Mouse (Mus musculus): Measurements from ENCODE around the gene Slc2a12. TPM values are rescaled to one million over a fixed set of nuclear protein-coding genes. Genes with fewer than 3 reads are reported as not detected.

The Slc2a12 gene
- polyA plus RNA-seq (2012; rRNA removed), result 1.3 and 2.8 TPM in 2 replicates

DNA sequence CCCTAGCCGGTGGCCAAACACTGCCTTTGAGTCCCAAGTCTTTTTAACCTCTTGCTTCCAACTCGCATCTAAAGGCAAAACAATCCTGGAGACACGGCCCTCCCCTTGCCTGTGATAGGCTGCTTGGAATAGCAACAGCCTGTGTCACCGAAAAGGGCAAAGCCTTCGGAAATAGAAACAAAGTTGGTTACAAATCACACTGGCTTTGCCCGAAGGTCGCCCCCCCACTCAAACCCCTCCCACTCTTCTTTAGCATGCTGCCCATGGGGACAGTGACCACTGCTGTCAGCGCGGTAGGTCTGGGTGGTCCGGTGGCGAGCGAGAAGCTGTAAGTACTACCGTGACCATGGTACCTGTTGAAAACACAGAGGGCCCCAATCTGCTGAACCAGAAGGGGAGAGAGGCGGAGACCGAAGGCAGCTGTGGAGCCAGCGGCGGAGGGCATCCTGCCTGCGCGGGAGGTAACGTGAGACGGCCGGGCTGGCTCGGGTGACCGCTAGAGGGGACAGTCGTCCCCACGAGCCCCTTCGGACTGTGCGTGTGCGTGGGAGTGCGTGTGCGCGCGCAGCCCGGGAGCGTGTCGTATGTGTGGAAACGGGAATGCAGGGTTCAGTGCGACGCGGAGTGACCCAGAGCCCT is at the start of gene Slc2a12:
Gene Slc2a12, plus strand, starts transcription at position 159 of the 639 bp plus-strand sequence.
- Histone ChIP-seq H3K27ac (ENCODE audit: insufficient read depth, low read length) (no peak within 1 kb of the TSS), H3K4me3 (replicated peaks; ENCODE audit: insufficient read depth, low read depth, low read length) (peak within 1 kb of the TSS; percentile 81), H3K27me3 (ENCODE audit: control insufficient read depth, insufficient read depth, low read length) (no peaks in the 10 kb centered on the region), H3K4me1 (ENCODE audit: control insufficient read depth, insufficient read depth, low read length) (no peaks in the 10 kb centered on the region)
- TF ChIP-seq POLR2A (IDR thresholded peaks at IDR 0.05; ENCODE audit: borderline replicate concordance, insufficient read depth, low read length) (no peak), CTCF (IDR thresholded peaks at IDR 0.05; ENCODE audit: borderline replicate concordance, insufficient read depth, low read depth, low read length) (no peak; the same call in 1 of the 2 replicates)
- WGBS, result 2% methylated on average over 40 of the region's 40 CpGs
- DNase-seq, result peak; percentile 56 to 68

DNA sequence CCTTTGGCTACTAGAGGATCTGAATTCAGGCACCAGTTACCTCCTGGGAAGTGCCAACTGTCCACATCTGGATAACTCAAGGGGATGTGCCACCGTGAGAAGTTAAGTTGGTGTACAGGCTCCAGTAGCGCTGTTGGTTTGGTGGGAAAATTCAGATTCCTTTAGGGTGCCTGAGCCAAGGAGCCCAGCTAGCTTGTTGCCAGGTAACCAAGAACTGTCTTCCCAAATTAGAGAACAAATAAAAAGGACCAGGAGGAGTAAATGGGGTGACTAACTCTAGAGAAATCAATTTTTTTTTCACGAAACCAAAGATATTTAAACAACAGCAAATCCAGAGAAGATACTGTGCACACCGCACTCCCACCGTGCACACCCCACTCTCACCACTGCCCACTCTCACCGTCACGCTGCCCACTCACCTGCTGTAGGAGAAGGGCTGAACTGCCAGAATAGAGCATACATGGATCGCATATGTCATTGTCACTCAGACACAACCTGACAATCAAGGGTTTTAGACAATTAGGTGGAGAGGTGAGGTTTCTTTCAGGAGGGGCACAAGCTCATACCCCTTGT is 45.8 kb upstream of the Slc2a12 start:
- no peaks in the 10 kb centered on the region for H3K27me3 ChIP-seq (ENCODE audit: control insufficient read depth, insufficient read depth, low read length)
- no peak overlapping the region for H3K4me3 ChIP-seq (replicated peaks; ENCODE audit: insufficient read depth, low read depth, low read length)
- H3K27ac ChIP-seq (ENCODE audit: insufficient read depth, low read length), result no peak overlapping the region
- no peaks in the 10 kb centered on the region for H3K4me1 ChIP-seq (ENCODE audit: control insufficient read depth, insufficient read depth, low read length)
- DNase-seq, result no peak
- 68% methylated on average over 8 of the region's 8 CpGs for WGBS
- no peak for TF ChIP-seq POLR2A (IDR thresholded peaks at IDR 0.05; ENCODE audit: borderline replicate concordance, insufficient read depth, low read length)
- TF ChIP-seq CTCF (IDR thresholded peaks at IDR 0.05; ENCODE audit: borderline replicate concordance, insufficient read depth, low read depth, low read length), result no peak

- TF ChIP-seq CTCF (IDR thresholded peaks at IDR 0.05; ENCODE audit: borderline replicate concordance, insufficient read depth, low read depth, low read length) (no peak), POLR2A (IDR thresholded peaks at IDR 0.05; ENCODE audit: borderline replicate concordance, insufficient read depth, low read length) (no peak)
- Histone ChIP-seq H3K4me1 (ENCODE audit: control insufficient read depth, insufficient read depth, low read length) (no peaks in the 10 kb centered on the region), H3K27ac (ENCODE audit: insufficient read depth, low read length) (no peak overlapping the region), H3K27me3 (ENCODE audit: control insufficient read depth, insufficient read depth, low read length) (no peaks in the 10 kb centered on the region), H3K4me3 (replicated peaks; ENCODE audit: insufficient read depth, low read depth, low read length) (no peak overlapping the region)
- DNase-seq, result no peak
- WGBS, result 87% methylated on average over 6 of the region's 6 CpGs
Measured at GRCm38 (mm10) chr10:22601046-22601445, 43.8 kb upstream of the Slc2a12 start.

- TF ChIP-seq POLR2A (IDR thresholded peaks at IDR 0.05; ENCODE audit: borderline replicate concordance, insufficient read depth, low read length) (no peak), CTCF (IDR thresholded peaks at IDR 0.05; ENCODE audit: borderline replicate concordance, insufficient read depth, low read depth, low read length) (no peak)
- no peak for DNase-seq
- Histone ChIP-seq H3K4me3 (replicated peaks; ENCODE audit: insufficient read depth, low read depth, low read length) (no peak overlapping the region), H3K27me3 (ENCODE audit: control insufficient read depth, insufficient read depth, low read length) (no peaks in the 10 kb centered on the region), H3K4me1 (ENCODE audit: control insufficient read depth, insufficient read depth, low read length) (no peaks in the 10 kb centered on the region), H3K27ac (ENCODE audit: insufficient read depth, low read length) (no peak overlapping the region)
- WGBS, result 78% methylated on average over 2 of the region's 2 CpGs
Measured at GRCm38 (mm10) chr10:22604801-22605200, 40.0 kb upstream of the Slc2a12 start.

- Histone ChIP-seq H3K4me3 (replicated peaks; ENCODE audit: insufficient read depth, low read depth, low read length) (no peak overlapping the region), H3K27ac (ENCODE audit: insufficient read depth, low read length) (no peak overlapping the region), H3K4me1 (ENCODE audit: control insufficient read depth, insufficient read depth, low read length) (no peaks in the 10 kb centered on the region), H3K27me3 (ENCODE audit: control insufficient read depth, insufficient read depth, low read length) (no peaks in the 10 kb centered on the region)
- DNase-seq, result no peak
- 84% methylated on average over 5 of the region's 5 CpGs for WGBS
- TF ChIP-seq CTCF (IDR thresholded peaks at IDR 0.05; ENCODE audit: borderline replicate concordance, insufficient read depth, low read depth, low read length) (no peak), POLR2A (IDR thresholded peaks at IDR 0.05; ENCODE audit: borderline replicate concordance, insufficient read depth, low read length) (no peak)
Measured at GRCm38 (mm10) chr10:22608273-22608672, 36.5 kb upstream of the Slc2a12 start.

DNA sequence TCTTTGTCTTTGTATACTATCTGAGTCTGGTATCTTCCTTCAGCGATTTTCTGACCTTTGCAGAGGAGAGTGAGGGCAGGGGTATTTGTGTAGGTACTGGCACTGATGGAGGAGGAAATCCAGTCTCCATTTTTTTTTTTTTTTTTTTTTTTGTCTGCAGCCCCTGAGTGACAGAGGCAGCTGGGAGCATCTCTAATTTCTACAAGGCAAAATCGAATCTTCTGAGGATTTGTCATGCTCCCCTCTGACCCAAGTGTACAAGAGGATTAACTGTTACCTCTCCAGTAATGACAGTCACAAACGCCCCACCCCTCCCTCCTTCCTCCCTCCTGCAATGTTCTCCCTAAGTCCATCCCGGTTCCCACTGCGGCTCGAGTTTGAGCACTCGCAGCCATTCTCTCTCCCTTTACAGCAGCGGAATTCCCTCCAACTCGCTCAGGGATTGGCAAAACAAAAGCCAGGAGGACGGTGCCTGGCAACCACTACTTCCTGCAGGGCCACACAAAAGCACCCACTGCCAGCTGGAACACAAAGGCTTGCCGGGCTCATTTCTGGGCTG is 35.9 kb upstream of the Slc2a12 start:
- peak; percentile 28 to 35 for DNase-seq
- Histone ChIP-seq H3K27ac (ENCODE audit: insufficient read depth, low read length) (no peak overlapping the region), H3K4me1 (ENCODE audit: control insufficient read depth, insufficient read depth, low read length) (no peaks in the 10 kb centered on the region), H3K4me3 (replicated peaks; ENCODE audit: insufficient read depth, low read depth, low read length) (peak overlapping the region; percentile 37), H3K27me3 (ENCODE audit: control insufficient read depth, insufficient read depth, low read length) (no peaks in the 10 kb centered on the region)
- no peak for TF ChIP-seq POLR2A (IDR thresholded peaks at IDR 0.05; ENCODE audit: borderline replicate concordance, insufficient read depth, low read length)
- no peak for TF ChIP-seq CTCF (IDR thresholded peaks at IDR 0.05; ENCODE audit: borderline replicate concordance, insufficient read depth, low read depth, low read length)
- WGBS, result 2% methylated on average over 11 of the region's 11 CpGs

- Histone ChIP-seq H3K4me1 (ENCODE audit: control insufficient read depth, insufficient read depth, low read length) (no peaks in the 10 kb centered on the region), H3K4me3 (replicated peaks; ENCODE audit: insufficient read depth, low read depth, low read length) (no peak overlapping the region), H3K27ac (ENCODE audit: insufficient read depth, low read length) (no peak overlapping the region), H3K27me3 (ENCODE audit: control insufficient read depth, insufficient read depth, low read length) (no peaks in the 10 kb centered on the region)
- TF ChIP-seq CTCF (IDR thresholded peaks at IDR 0.05; ENCODE audit: borderline replicate concordance, insufficient read depth, low read depth, low read length) (no peak), POLR2A (IDR thresholded peaks at IDR 0.05; ENCODE audit: borderline replicate concordance, insufficient read depth, low read length) (no peak)
- WGBS, result 84% methylated on average over 5 of the region's 5 CpGs
- DNase-seq, result no peak
Measured at GRCm38 (mm10) chr10:22613301-22613700, 31.5 kb upstream of the Slc2a12 start.

- no peak for DNase-seq
- TF ChIP-seq CTCF (IDR thresholded peaks at IDR 0.05; ENCODE audit: borderline replicate concordance, insufficient read depth, low read depth, low read length), result no peak
- no peak for TF ChIP-seq POLR2A (IDR thresholded peaks at IDR 0.05; ENCODE audit: borderline replicate concordance, insufficient read depth, low read length)
- Histone ChIP-seq H3K4me1 (ENCODE audit: control insufficient read depth, insufficient read depth, low read length) (no peaks in the 10 kb centered on the region), H3K4me3 (replicated peaks; ENCODE audit: insufficient read depth, low read depth, low read length) (no peak overlapping the region), H3K27ac (ENCODE audit: insufficient read depth, low read length) (no peak overlapping the region), H3K27me3 (ENCODE audit: control insufficient read depth, insufficient read depth, low read length) (no peaks in the 10 kb centered on the region)
- WGBS, result 90% methylated on average over 8 of the region's 8 CpGs
Measured at GRCm38 (mm10) chr10:22614554-22614953, 30.3 kb upstream of the Slc2a12 start.
